Mouse (Mus musculus): Measurements from ENCODE around the gene Zfp710.

DNA sequence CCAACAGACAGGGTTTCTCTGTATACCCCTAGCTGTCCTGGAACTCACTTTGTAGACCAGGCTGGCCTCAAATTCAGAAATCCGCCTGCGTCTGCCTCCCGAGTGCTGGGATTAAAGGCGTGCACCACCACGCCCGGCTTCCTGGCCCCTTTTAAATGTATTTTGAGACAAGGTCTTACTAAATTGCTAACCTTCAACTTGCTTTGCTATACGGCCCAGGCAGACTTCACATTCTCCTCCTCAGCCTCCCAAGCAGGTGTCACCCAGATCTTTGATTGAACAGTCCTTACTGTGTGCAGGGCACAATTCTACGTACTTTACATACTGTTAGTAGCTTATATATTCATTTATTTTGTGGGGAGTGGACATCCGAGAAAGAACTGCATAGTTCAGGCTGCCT lies 9.2 kb downstream of the Zfp710 start:
- TF ChIP-seq CTCF (conservative IDR thresholded peaks at IDR 0.05; ENCODE audit: low read length) (no peak), NANOG (IDR thresholded peaks at IDR 0.05; ENCODE audit: borderline replicate concordance, low read length) (no peak), POU5F1 (IDR thresholded peaks at IDR 0.05; ENCODE audit: borderline replicate concordance, low read length) (no peak)

All from E14TG2a.4 (cell line).